Mouse (Mus musculus): ENCODE measurements around the gene Mysm1. TPM values are rescaled to one million over a fixed set of nuclear protein-coding genes. Genes with fewer than 3 reads are reported as not detected.

Gene Mysm1
- polyA plus RNA-seq, 1 experiment from 2014 or later: 32.4 TPM

Other genes starting within 250 kb of the Mysm1 start
- 12.1 and 13.7 TPM in 2 replicates for gene Tek, start 239.8 kb downstream of the Mysm1 start, polyA plus RNA-seq (2014; fragmentation: Nextera tagmentation; extraction: Ambion mirVana)
- not detected in 2 replicates for gene Eqtn, start 50.3 kb downstream of the Mysm1 start, polyA plus RNA-seq (2014; fragmentation: Nextera tagmentation; extraction: Ambion mirVana)
- 56.0 and 61.7 TPM in 2 replicates for gene Jun, start 73.1 kb upstream of the Mysm1 start, polyA plus RNA-seq (2014; fragmentation: Nextera tagmentation; extraction: Ambion mirVana)